Mouse (Mus musculus): ENCODE measurements around the gene Noct. TPM values are rescaled to one million over a fixed set of nuclear protein-coding genes. Genes with fewer than 3 reads are reported as not detected.
A peak's percentile ranks its signal among the peaks of the same experiment; 100 is the strongest.

Noct gene
- total and polyA plus RNA-seq, 3 experiments = 17.8 to 26.7 TPM; not detected in 1

DNA sequence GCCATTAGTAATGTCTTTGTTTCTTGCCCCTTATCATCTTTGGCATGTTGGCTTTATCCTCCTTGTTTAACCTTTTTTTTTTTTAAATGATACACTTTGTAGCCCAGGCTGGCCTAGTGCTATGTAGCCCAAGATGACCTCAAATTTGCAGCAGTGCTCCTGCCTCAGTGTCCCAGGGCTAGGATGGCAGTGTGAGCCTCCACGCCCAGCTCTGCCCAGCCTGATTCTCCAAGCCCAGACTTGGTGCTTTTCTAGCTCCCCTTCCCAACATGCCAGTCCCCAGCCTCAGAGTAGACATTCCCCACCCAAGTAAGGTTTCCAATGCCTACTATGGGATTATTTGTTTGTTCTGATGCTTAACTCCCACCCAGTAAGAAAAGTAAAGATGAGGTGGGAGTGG lies 28.0 kb downstream of the Noct start:
- no peak overlapping the region for H3K9ac ChIP-seq (ENCODE audit: control insufficient read depth, low read depth, low read length, poor library complexity, severe bottlenecking)
- no peaks in the 10 kb centered on the region for H3K27me3 ChIP-seq (ENCODE audit: control insufficient read depth in 1 of 2, insufficient read depth in 2 of 2, low read length in 2 of 2)
- H3K4me1 ChIP-seq (ENCODE audit: control insufficient read depth in 1 of 2, insufficient read depth in 2 of 2, low read length in 2 of 2) = no peaks in the 10 kb centered on the region
- H3K4me3 ChIP-seq (ENCODE audit: control insufficient read depth in 1 of 2, insufficient read depth in 1 of 2, low read depth in 2 of 2, low read length in 2 of 2) = no peak overlapping the region
- H3K36me3 ChIP-seq (ENCODE audit: control insufficient read depth in 1 of 2, insufficient read depth in 2 of 2, low read length in 2 of 2) = peaks cover 0 to 22% of the 10 kb centered on the region in 2 experiments; a peak in 2 of 4 replicates
- H3K9me3 ChIP-seq (replicated peaks; ENCODE audit: insufficient read depth, low read length) = no peaks in the 10 kb centered on the region
- no peaks in the 10 kb centered on the region for H3K79me2 ChIP-seq (ENCODE audit: control insufficient read depth, insufficient read depth, low read length, poor library complexity)
- no peak for DNase-seq (ENCODE audit: low read depth, low spot score)
- TF ChIP-seq EP300 (IDR thresholded peaks at IDR 0.05; ENCODE audit: low read depth in 1 of 2, low read length in 2 of 2) = no peak
- TF ChIP-seq ZNF384 (IDR thresholded peaks at IDR 0.05; ENCODE audit: low read depth, low read length) = 0 out of 2 replicates have a peak, but pooled peaks have one; percentile 26
- no peak overlapping the region for H3K27ac ChIP-seq (ENCODE audit: control insufficient read depth, low read depth, low read length)

DNA sequence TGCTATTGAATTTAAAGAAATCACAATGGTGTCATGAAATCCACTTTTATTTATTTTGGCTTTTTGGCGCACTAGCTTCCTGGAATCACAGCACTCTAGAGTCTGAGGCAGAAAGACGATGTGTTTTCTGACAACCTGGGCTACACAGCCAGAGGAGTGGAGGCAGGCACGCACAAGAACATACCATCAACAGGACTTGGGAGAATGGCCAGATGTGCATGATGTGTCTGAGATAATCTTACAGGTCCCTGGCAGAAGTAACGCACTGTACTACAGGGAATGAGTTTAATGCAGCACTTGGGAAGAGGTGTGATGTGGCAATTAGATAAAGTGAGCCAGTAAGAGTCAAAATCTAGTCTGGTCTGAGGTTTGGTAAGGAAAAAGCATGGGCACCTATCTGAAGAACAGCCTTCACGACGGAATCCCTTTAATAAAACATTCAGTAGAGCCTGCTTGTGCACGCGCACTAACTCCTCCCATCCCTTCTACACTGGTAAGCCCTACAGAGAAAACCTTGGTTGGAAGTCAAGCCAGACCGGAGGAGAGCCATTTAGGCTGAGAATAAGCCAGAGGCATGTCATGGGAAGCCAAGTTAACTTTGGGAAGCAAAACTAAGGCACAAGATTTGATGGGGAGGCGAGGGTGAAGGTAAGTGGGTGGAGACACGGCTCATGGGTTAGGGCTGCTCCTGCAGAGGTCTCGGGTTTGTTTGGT lies 28.6 kb downstream of the Noct start:
- no peak for DNase-seq (ENCODE audit: low read depth, low spot score)
- H3K4me1 ChIP-seq (ENCODE audit: control insufficient read depth in 1 of 2, insufficient read depth in 2 of 2, low read length in 2 of 2) = no peaks in the 10 kb centered on the region
- peaks cover 0 to 25% of the 10 kb centered on the region in 2 experiments; a peak in 2 of 4 replicates for H3K36me3 ChIP-seq (ENCODE audit: control insufficient read depth in 1 of 2, insufficient read depth in 2 of 2, low read length in 2 of 2)
- H3K9ac ChIP-seq (ENCODE audit: control insufficient read depth, low read depth, low read length, poor library complexity, severe bottlenecking) = no peak overlapping the region
- H3K4me3 ChIP-seq (ENCODE audit: control insufficient read depth in 1 of 2, insufficient read depth in 1 of 2, low read depth in 2 of 2, low read length in 2 of 2) = no peak overlapping the region
- H3K9me3 ChIP-seq (replicated peaks; ENCODE audit: insufficient read depth, low read length) = no peaks in the 10 kb centered on the region
- TF ChIP-seq POLR2AphosphoS5 (IDR thresholded peaks at IDR 0.05; ENCODE audit: borderline replicate concordance, low read depth, low read length) (no peak; the same call in 1 of the 2 replicates), MYB (IDR thresholded peaks at IDR 0.05; ENCODE audit: low read depth, low read length) (no peak), CHD2 (IDR thresholded peaks at IDR 0.05; ENCODE audit: low read length) (no peak), TBP (IDR thresholded peaks at IDR 0.05; ENCODE audit: low read depth, low read length) (no peak), CHD1 (IDR thresholded peaks at IDR 0.05; ENCODE audit: low read depth, low read length) (no peak), ZKSCAN1 (IDR thresholded peaks at IDR 0.05; ENCODE audit: low read depth, low read length) (no peak), USF1 (IDR thresholded peaks at IDR 0.05; ENCODE audit: low read depth, low read length) (no peak), ZNF384 (IDR thresholded peaks at IDR 0.05; ENCODE audit: low read depth, low read length) (no peak), MAZ (IDR thresholded peaks at IDR 0.05; ENCODE audit: low read depth, low read length) (no peak), POLR2A (IDR thresholded peaks at IDR 0.05; ENCODE audit: control insufficient read depth in 1 of 2, insufficient read depth in 1 of 2, low read depth in 1 of 2, low read length in 2 of 2, poor library complexity in 1 of 2) (no peak; a peak in 1 of 4 replicates), KAT2A (conservative IDR thresholded peaks at IDR 0.05; ENCODE audit: low read depth, low read length) (no peak), GABPA (IDR thresholded peaks at IDR 0.05; ENCODE audit: low read depth, low read length) (no peak), EP300 (IDR thresholded peaks at IDR 0.05; ENCODE audit: low read depth in 1 of 2, low read length in 2 of 2) (no peak), ZC3H11A (IDR thresholded peaks at IDR 0.05; ENCODE audit: low read depth, low read length) (no peak), MXI1 (IDR thresholded peaks at IDR 0.05; ENCODE audit: low read depth, low read length) (no peak), ZMIZ1 (IDR thresholded peaks at IDR 0.05; ENCODE audit: low read depth, low read length) (no peak), E2F4 (IDR thresholded peaks at IDR 0.05; ENCODE audit: borderline replicate concordance, low read depth, low read length) (no peak), GATA1 (IDR thresholded peaks at IDR 0.05; ENCODE audit: low read depth, low read length) (no peak), CTCF (IDR thresholded peaks at IDR 0.05 in 2 of 3, conservative IDR thresholded peaks at IDR 0.05 in 1 of 3; ENCODE audit: control insufficient read depth in 1 of 3, insufficient read depth in 1 of 3, low read depth in 2 of 3, low read length in 3 of 3, poor library complexity in 1 of 3, severe bottlenecking in 1 of 3) (no peak), TCF12 (IDR thresholded peaks at IDR 0.05; ENCODE audit: low read depth, low read length) (no peak)
- no peak overlapping the region for H3K27ac ChIP-seq (ENCODE audit: control insufficient read depth, low read depth, low read length)
- H3K79me2 ChIP-seq (ENCODE audit: control insufficient read depth, insufficient read depth, low read length, poor library complexity) = no peaks in the 10 kb centered on the region
- no peaks in the 10 kb centered on the region for H3K27me3 ChIP-seq (ENCODE audit: control insufficient read depth in 1 of 2, insufficient read depth in 2 of 2, low read length in 2 of 2)
